Mouse (Mus musculus) forebrain, embryonic 11.5 days (tissue): ENCODE results near the gene Zfp687. TPM values are rescaled to one million over a fixed set of nuclear protein-coding genes. Genes with fewer than 3 reads are reported as not detected.

Source experiments
- ATAC-seq: fragments of 200-750 bp; cut with Nextera tagmentation; replicated peaks from 2 replicates; pipeline ENCODE4 v1.8.0; 2017; ENCODE audit warnings: moderate TSS enrichment; ENCODE audit not compliant: low FRiP score
- DNase-seq: peaks from one replicate; pipeline ENCODE4 v3.0.0-alpha.2; 2017; ENCODE audit warnings: low spot score
- H3K27ac ChIP-seq: fragments of 300-500 bp; sonication (generic); 2 replicates; pipeline ENCODE4 v1.5.1; 2014; ENCODE audit warnings: low read depth, low read length
- H3K27me3 ChIP-seq: fragments of 300-500 bp; sonication (generic); 2 replicates; pipeline ENCODE4 v1.6.1; 2014; ENCODE audit warnings: mild to moderate bottlenecking, low read length, mixed read lengths; ENCODE audit not compliant: control insufficient read depth, insufficient read depth
- H3K36me3 ChIP-seq: fragments of 300-500 bp; sonication (generic); 2 replicates; pipeline ENCODE4 v1.6.1; 2014; ENCODE audit warnings: mild to moderate bottlenecking, low read length, moderate library complexity, mixed read lengths; ENCODE audit not compliant: control insufficient read depth, insufficient read depth
- H3K4me1 ChIP-seq: fragments of 300-500 bp; sonication (generic); replicated peaks from 2 replicates; pipeline ENCODE4 v1.6.1; 2014; ENCODE audit warnings: low read length, mixed read lengths; ENCODE audit not compliant: control insufficient read depth, insufficient read depth
- H3K4me2 ChIP-seq: fragments of 300-500 bp; sonication (generic); 2 replicates; pipeline ENCODE4 v1.6.1; 2014; ENCODE audit warnings: low read depth, mild to moderate bottlenecking, low read length, moderate library complexity, mixed read lengths; ENCODE audit not compliant: severe bottlenecking
- H3K4me3 ChIP-seq: fragments of 300-500 bp; sonication (generic); 2 replicates; pipeline ENCODE4 v1.5.1; 2014; ENCODE audit warnings: low read depth, low read length
- H3K9ac ChIP-seq: fragments of 300-500 bp; sonication (generic); 2 replicates; pipeline ENCODE4 v1.6.1; 2014; ENCODE audit warnings: low read length
- H3K9me3 ChIP-seq: fragments of 300-500 bp; sonication (generic); 2 replicates; pipeline ENCODE4 v1.6.1; 2016; ENCODE audit warnings: low read length, mixed read lengths; ENCODE audit not compliant: control insufficient read depth
- WGBS: fragments of 180-500 bp; shearing (Covaris S2); extraction: QIAGEN DNeasy Blood & Tissue Kit; methylation state at CpG from one replicate; pipeline ENCODE4 v1.1.7; 2014; 5-methylcytosine and 5-hydroxymethylcytosine counted together
- microRNA-seq: library from miRNA; unstranded; fragments of <30 nt; microRNA quantifications from one replicate; pipeline ENCODE4, GENCODE M21; 2016; ENCODE audit not compliant: insufficient number of aligned reads
- polyA plus RNA-seq: library from polyadenylated mRNA; unstranded; fragments of >200 nt; fragmentation: Nextera tagmentation; extraction: Ambion mirVana; gene quantifications from 2 replicates; pipeline ENCODE4 v1.2.1, GENCODE M21; 2014

The Zfp687 gene
- polyA plus RNA-seq, 1 experiment from 2014 or later = 44.2 TPM

DNA sequence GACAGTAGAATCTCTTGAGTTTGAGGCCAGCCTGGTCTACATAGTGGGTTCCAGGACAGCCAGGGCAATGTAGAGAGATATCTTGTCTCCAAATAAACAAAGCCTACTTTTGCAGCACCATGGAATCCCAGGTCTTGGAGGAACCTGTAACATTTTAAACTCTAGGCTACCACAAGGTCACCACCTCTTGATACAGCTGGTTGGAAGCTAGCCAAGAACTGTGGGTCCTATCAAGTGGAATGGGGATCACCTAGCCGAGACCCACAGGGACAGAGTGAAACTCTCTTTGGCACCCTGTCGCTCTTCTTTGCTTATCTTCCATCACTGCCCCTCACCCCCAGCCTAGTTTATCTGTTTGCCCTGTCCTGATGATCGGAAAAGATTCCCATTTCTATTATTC, 42.7 kb downstream of the Zfp687 start:
- H3K36me3 ChIP-seq = no peaks in the 10 kb centered on the region; the same call in 1 of the 2 replicates
- 88% methylated on average over 3 of the region's 3 CpGs for WGBS
- no peak for DNase-seq

DNA sequence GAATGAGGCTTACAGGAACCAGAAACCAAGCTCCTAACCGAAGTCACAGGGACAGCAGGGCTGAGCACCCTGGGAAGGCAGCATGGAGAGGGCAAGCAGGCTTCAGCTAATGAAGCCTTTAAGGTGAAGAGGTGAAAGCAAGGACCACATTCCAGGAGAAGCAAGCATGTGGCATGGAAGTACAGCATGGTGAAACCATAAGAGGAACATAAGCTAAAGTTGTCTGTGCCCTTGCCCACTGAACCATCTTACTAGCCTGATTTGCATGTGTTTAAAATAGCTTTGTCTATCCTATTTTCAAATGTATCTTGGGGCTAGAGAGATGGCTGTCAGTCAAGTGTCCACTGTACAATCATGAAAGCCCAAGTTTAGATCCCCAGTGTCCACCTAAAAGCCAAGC, 49.4 kb downstream of the Zfp687 start:
- Histone ChIP-seq H3K4me3 (no peak overlapping the region), H3K9ac (no peak overlapping the region)
- 90% methylated on average over 1 of the region's 1 CpGs for WGBS

More for the DNA sequence above, 42.7 kb downstream of the Zfp687 start:
- H3K9ac ChIP-seq = no peak overlapping the region
- no peak overlapping the region for H3K27ac ChIP-seq
- no peak overlapping the region for H3K4me2 ChIP-seq
- H3K27me3 ChIP-seq = no peaks in the 10 kb centered on the region
- no peaks in the 10 kb centered on the region for H3K9me3 ChIP-seq
- H3K4me3 ChIP-seq = no peak overlapping the region
- no peak for ATAC-seq
- H3K4me1 ChIP-seq = no peaks in the 10 kb centered on the region; the same call in 1 of the 2 replicates

DNA sequence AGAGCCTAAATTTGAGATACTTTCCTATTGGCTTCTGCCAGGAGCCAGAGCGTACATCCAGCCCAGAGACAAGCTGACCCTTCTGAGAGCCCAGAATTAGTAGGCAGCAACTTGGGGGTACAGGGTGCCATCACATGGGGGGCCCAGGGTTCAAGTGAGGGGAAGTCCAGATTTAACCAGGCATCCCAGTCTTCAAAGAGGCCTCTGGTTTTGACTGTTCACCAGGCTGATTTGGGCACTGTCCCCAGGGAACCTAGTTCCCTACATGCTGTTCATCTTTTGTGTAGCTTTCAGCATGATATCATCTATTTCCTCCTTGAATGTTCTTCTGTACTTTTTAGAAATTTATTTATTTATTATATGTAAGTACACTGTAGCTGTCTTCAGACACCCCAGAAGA, 50.3 kb downstream of the Zfp687 start:
- 83% methylated on average over 1 of the region's 1 CpGs for WGBS
- Histone ChIP-seq H3K36me3 (no peaks in the 10 kb centered on the region), H3K27ac (no peak overlapping the region), H3K4me2 (no peak overlapping the region), H3K27me3 (no peaks in the 10 kb centered on the region), H3K4me1 (no peaks in the 10 kb centered on the region), H3K9ac (no peak overlapping the region), H3K4me3 (no peak overlapping the region), H3K9me3 (no peaks in the 10 kb centered on the region)
- DNase-seq (no peak), ATAC-seq (no peak)

More for the DNA sequence above, 49.4 kb downstream of the Zfp687 start:
- Histone ChIP-seq H3K27me3 (no peaks in the 10 kb centered on the region), H3K9me3 (no peaks in the 10 kb centered on the region), H3K4me2 (no peak overlapping the region), H3K4me1 (no peaks in the 10 kb centered on the region), H3K36me3 (no peaks in the 10 kb centered on the region), H3K27ac (no peak overlapping the region)
- ATAC-seq (no peak), DNase-seq (no peak)

DNA sequence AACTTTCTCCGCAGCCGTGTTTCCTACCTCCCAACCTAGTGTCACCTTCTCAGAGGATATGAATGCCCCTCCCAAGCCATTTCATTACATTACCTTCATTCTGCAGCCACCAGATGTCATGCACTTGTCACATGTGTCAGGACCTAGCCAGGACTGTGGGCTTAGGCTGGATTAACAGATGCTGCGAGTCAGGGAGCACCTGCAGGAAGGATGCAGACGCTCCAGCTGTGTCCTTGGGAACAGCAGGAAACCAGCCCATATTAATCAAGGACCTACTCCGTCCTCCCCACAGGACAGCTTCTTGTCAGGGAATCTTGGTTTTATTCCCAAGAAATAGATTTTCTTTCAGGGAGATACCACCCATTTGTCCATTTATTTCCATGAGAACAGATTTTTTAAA, 54.9 kb downstream of the Zfp687 start:
- peaks cover 5% of the 10 kb centered on the region for H3K36me3 ChIP-seq
- no peaks in the 10 kb centered on the region for H3K4me1 ChIP-seq
- H3K4me3 ChIP-seq = no peak overlapping the region
- H3K4me2 ChIP-seq = no peak overlapping the region
- WGBS = 53% methylated on average over 5 of the region's 5 CpGs
- no peak overlapping the region for H3K27ac ChIP-seq
- H3K9me3 ChIP-seq = no peaks in the 10 kb centered on the region
- DNase-seq (no peak), ATAC-seq (no peak)
- no peaks in the 10 kb centered on the region for H3K27me3 ChIP-seq
- no peak overlapping the region for H3K9ac ChIP-seq

DNA sequence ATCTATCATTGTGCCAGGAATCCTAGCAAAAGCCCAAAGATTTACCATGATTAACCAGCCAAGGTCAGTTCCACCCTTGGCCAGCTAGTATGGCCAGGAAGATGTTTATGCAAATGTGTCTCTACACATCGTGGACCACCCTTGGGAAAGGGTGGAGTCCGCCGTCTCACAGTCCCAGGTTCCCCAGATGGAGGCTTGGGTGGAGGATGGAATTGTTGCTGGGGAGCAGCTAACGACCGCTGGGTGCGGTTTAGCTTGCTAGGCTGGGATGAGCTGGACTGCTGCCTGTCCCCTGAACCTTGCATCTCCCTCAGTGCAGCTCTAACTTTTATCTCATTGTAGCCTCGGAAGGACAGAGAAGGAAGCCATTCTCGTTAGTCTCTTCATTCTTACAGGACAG, 55.4 kb downstream of the Zfp687 start:
- Histone ChIP-seq H3K4me3 (no peak overlapping the region), H3K4me1 (peaks cover 2% of the 10 kb centered on the region; the same call in 1 of the 2 replicates), H3K9me3 (no peaks in the 10 kb centered on the region), H3K27me3 (no peaks in the 10 kb centered on the region), H3K4me2 (no peak overlapping the region), H3K36me3 (peaks cover 5% of the 10 kb centered on the region), H3K27ac (no peak overlapping the region), H3K9ac (no peak overlapping the region)
- ATAC-seq = no peak
- 48% methylated on average over 8 of the region's 8 CpGs for WGBS
- no peak for DNase-seq

DNA sequence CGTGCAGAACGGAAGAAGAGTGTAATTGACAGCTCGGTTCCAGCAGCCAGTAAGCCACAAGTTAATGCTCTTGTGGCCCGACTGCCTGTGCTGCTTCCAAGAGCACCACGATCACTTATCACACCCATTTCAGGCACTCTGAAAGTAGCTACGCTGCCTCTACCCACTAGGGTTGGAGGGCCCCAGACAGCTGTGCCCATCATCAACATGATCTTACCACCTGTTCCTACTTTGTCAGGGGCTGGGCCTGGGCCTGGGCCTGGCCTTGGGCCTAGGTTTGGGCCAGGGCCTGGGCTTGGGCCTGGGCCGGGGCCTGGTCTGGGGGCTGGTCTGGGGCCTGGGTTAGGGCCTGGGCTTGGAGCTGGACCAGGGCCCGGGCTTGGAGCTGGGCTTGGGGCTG, 57.0 kb downstream of the Zfp687 start:
- H3K9me3 ChIP-seq = no peaks in the 10 kb centered on the region
- H3K4me3 ChIP-seq = no peak overlapping the region
- ATAC-seq = no peak
- no peak for DNase-seq
- H3K27ac ChIP-seq = no peak overlapping the region
- no peak overlapping the region for H3K4me2 ChIP-seq
- no peaks in the 10 kb centered on the region for H3K27me3 ChIP-seq
- no peak overlapping the region for H3K9ac ChIP-seq
- 91% methylated on average over 8 of the region's 8 CpGs for WGBS
- peaks cover 5% of the 10 kb centered on the region for H3K36me3 ChIP-seq
- H3K4me1 ChIP-seq = peaks cover 4% of the 10 kb centered on the region; the same call in 1 of the 2 replicates

Small RNA genes lying within 50 kb of the gene (microRNA-seq; reads per million reads assigned to microRNA genes)
- not detected for gene Mir7013

Other genes with a start within 250 kb of the Zfp687 start
- gene Cgn, start 229.0 kb downstream of the Zfp687 start, polyA plus RNA-seq = 5.6 and 5.7 TPM in 2 replicates
- gene Pogz, start 177.9 kb downstream of the Zfp687 start, polyA plus RNA-seq = 26.1 and 30.2 TPM in 2 replicates
- gene Psmb4, start 128.5 kb downstream of the Zfp687 start, polyA plus RNA-seq = 319 and 365 TPM in 2 replicates
- 5.1 and 5.8 TPM in 2 replicates for gene Selenbp1, start 82.4 kb downstream of the Zfp687 start, polyA plus RNA-seq
- 8.1 and 10.1 TPM in 2 replicates for gene Rfx5, start 61.4 kb downstream of the Zfp687 start, polyA plus RNA-seq
- gene Pi4kb, start 40.7 kb downstream of the Zfp687 start, polyA plus RNA-seq = 23.1 and 23.9 TPM in 2 replicates
- gene Psmd4, start 27.2 kb upstream of the Zfp687 start, polyA plus RNA-seq = 312 and 325 TPM in 2 replicates
- 13.4 and 13.7 TPM in 2 replicates for gene Pip5k1a, start 91.5 kb upstream of the Zfp687 start, polyA plus RNA-seq
- 249 and 274 TPM in 2 replicates for gene Vps72, start 95.6 kb upstream of the Zfp687 start, polyA plus RNA-seq
- 0.37 and 0.75 TPM in 2 replicates for gene Tmod4, start 109.0 kb upstream of the Zfp687 start, polyA plus RNA-seq
- gene Scnm1, start 118.6 kb upstream of the Zfp687 start, polyA plus RNA-seq = 77.4 and 88.0 TPM in 2 replicates
- 11.7 and 12.4 TPM in 2 replicates for gene Lysmd1, start 118.6 kb upstream of the Zfp687 start, polyA plus RNA-seq
- gene Tnfaip8l2, start 126.9 kb upstream of the Zfp687 start, polyA plus RNA-seq = 1.3 and 1.9 TPM in 2 replicates
- gene Sema6c, start 145.0 kb upstream of the Zfp687 start, polyA plus RNA-seq = 17.6 and 19.9 TPM in 2 replicates
- 8.9 and 10.8 TPM in 2 replicates for gene Gabpb2, start 202.5 kb upstream of the Zfp687 start, polyA plus RNA-seq
- 120 and 124 TPM in 2 replicates for gene Cdc42se1, start 213.3 kb upstream of the Zfp687 start, polyA plus RNA-seq
- gene Mllt11, start 216.7 kb upstream of the Zfp687 start, polyA plus RNA-seq = 75.2 and 89.8 TPM in 2 replicates
- 0.17 and 0.21 TPM in 2 replicates for gene Gm128, start 226.2 kb upstream of the Zfp687 start, polyA plus RNA-seq
- 0.39 and 0.72 TPM in 2 replicates for gene Bnipl, start 235.7 kb upstream of the Zfp687 start, polyA plus RNA-seq